Mouse (Mus musculus): ENCODE measurements around the gene Tgif2lx2. TPM values are rescaled to one million over a fixed set of nuclear protein-coding genes. Genes with fewer than 3 reads are reported as not detected.

The Tgif2lx2 gene
- 43.3 TPM for polyA plus RNA-seq (2014; fragmentation: Illumina TruSeq; extraction: RNeasy Lipid Tissue Mini Kit (QIAGEN cat#74804); ENCODE audit: low read depth, low replicate concordance)

GRCm38 (mm10) chrX:118426927-118427326 lies at the start of gene Tgif2lx2:
Gene Tgif2lx2 (plus strand): TSS chrX:118427227.

Other genes with a start within 250 kb of the Tgif2lx2 start
- 49.7 TPM for gene Tgif2lx1, start 53.5 kb downstream of the Tgif2lx2 start, polyA plus RNA-seq (2014; fragmentation: Illumina TruSeq; extraction: RNeasy Lipid Tissue Mini Kit (QIAGEN cat#74804); ENCODE audit: low read depth, low replicate concordance)